Mouse (Mus musculus): Measurements from ENCODE around the gene Tnfsf13b. TPM values are rescaled to one million over a fixed set of nuclear protein-coding genes. Genes with fewer than 3 reads are reported as not detected.

Gene Tnfsf13b
- total and polyA plus RNA-seq, 2 experiments from 2014 or later: 0.30 to 0.33 TPM

DNA sequence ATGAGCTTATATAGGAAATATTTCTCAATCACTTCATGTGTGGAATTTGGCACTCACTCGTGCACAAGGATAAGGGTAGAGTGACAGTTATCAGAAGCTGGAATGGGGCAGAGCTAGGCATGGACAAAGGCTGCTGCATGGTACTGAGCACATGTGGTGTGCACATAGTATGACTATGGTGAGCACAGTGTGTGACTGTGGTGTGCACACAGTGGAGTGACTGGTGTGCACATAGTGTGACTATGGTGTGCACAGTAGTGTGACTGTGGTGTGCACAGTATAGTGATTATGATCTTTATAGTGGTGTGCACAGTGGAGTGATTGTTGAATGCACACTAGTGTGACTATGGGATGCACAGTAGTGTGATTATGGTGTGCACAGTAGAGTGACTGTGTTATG is 39.5 kb downstream of the Tnfsf13b start:
- TF ChIP-seq CTCF (IDR thresholded peaks at IDR 0.05; ENCODE audit: low read depth): no peak
- Histone ChIP-seq H3K4me3 (ENCODE audit: low read depth, low read length) (no peak overlapping the region), H3K9ac (no peak overlapping the region), H3K27me3 (ENCODE audit: insufficient read depth, low read length) (no peaks in the 10 kb centered on the region; the same call in 1 of the 2 replicates), H3K4me2 (ENCODE audit: low read depth) (no peak overlapping the region), H3K4me1 (ENCODE audit: insufficient read depth) (no peaks in the 10 kb centered on the region), H3K27ac (ENCODE audit: low read depth, low read length) (no peak overlapping the region), H3K9me3 (ENCODE audit: low read length) (no peaks in the 10 kb centered on the region), H3K36me3 (ENCODE audit: insufficient read depth) (no peaks in the 10 kb centered on the region)
- DNase-seq (no peak), ATAC-seq (no peak; the same call in 1 of the 2 replicates)
- 80% methylated on average over 1 of the region's 1 CpGs for WGBS

- H3K27ac ChIP-seq (ENCODE audit: low read depth, low read length): no peak overlapping the region
- 73% methylated on average over 8 of the region's 8 CpGs for WGBS
- H3K4me1 ChIP-seq (ENCODE audit: insufficient read depth): peaks cover 6% of the 10 kb centered on the region
- H3K4me2 ChIP-seq (ENCODE audit: low read depth): no peak overlapping the region
- no peak overlapping the region for H3K4me3 ChIP-seq (ENCODE audit: low read depth, low read length)
- no peak for ATAC-seq
- H3K9me3 ChIP-seq (ENCODE audit: low read length): no peaks in the 10 kb centered on the region
- H3K36me3 ChIP-seq (ENCODE audit: insufficient read depth): no peaks in the 10 kb centered on the region
- no peak for TF ChIP-seq CTCF (IDR thresholded peaks at IDR 0.05; ENCODE audit: low read depth)
- peak; percentile 11 for DNase-seq
- no peak overlapping the region for H3K9ac ChIP-seq
- no peaks in the 10 kb centered on the region for H3K27me3 ChIP-seq (ENCODE audit: insufficient read depth, low read length)
These were observed 42.9 kb downstream of the Tnfsf13b start for GRCm38 (mm10) chr8:10049162-10049561.

- Histone ChIP-seq H3K9ac (no peak overlapping the region), H3K9me3 (ENCODE audit: low read length) (no peaks in the 10 kb centered on the region), H3K4me1 (ENCODE audit: insufficient read depth) (peaks cover 6% of the 10 kb centered on the region), H3K4me3 (ENCODE audit: low read depth, low read length) (no peak overlapping the region), H3K27me3 (ENCODE audit: insufficient read depth, low read length) (no peaks in the 10 kb centered on the region), H3K36me3 (ENCODE audit: insufficient read depth) (no peaks in the 10 kb centered on the region), H3K27ac (ENCODE audit: low read depth, low read length) (no peak overlapping the region), H3K4me2 (ENCODE audit: low read depth) (no peak overlapping the region)
- TF ChIP-seq CTCF (IDR thresholded peaks at IDR 0.05; ENCODE audit: low read depth): no peak
- WGBS: 67% methylated on average over 3 of the region's 3 CpGs
- ATAC-seq: no peak
- DNase-seq: no peak
These were observed 45.3 kb downstream of the Tnfsf13b start for GRCm38 (mm10) chr8:10051576-10051975.

GRCm38 (mm10) chr8:10053571-10053990 is 47.3 kb downstream of the Tnfsf13b start:
- peak; percentile 79 for DNase-seq
- no peaks in the 10 kb centered on the region for H3K36me3 ChIP-seq (ENCODE audit: insufficient read depth)
- TF ChIP-seq CTCF (IDR thresholded peaks at IDR 0.05; ENCODE audit: low read depth): peak; percentile 79
- H3K4me1 ChIP-seq (ENCODE audit: insufficient read depth): peaks cover 6% of the 10 kb centered on the region
- H3K27ac ChIP-seq (ENCODE audit: low read depth, low read length): peak overlapping the region; percentile 69
- H3K4me3 ChIP-seq (ENCODE audit: low read depth, low read length): no peak overlapping the region
- ATAC-seq: peak; percentile 92
- H3K9ac ChIP-seq: no peak overlapping the region
- no peaks in the 10 kb centered on the region for H3K27me3 ChIP-seq (ENCODE audit: insufficient read depth, low read length)
- H3K4me2 ChIP-seq (ENCODE audit: low read depth): 0 out of 2 replicates have a peak overlapping the region, but pooled peaks have one; percentile 1
- WGBS: 17% methylated on average over 3 of the region's 3 CpGs
- H3K9me3 ChIP-seq (ENCODE audit: low read length): no peaks in the 10 kb centered on the region

- no peak overlapping the region for H3K4me3 ChIP-seq (ENCODE audit: low read depth, low read length)
- no peaks in the 10 kb centered on the region for H3K4me1 ChIP-seq (ENCODE audit: insufficient read depth)
- TF ChIP-seq CTCF (IDR thresholded peaks at IDR 0.05; ENCODE audit: low read depth): no peak
- no peaks in the 10 kb centered on the region for H3K9me3 ChIP-seq (ENCODE audit: low read length)
- WGBS: 42% methylated on average over 1 of the region's 1 CpGs
- H3K27ac ChIP-seq (ENCODE audit: low read depth, low read length): no peak overlapping the region
- no peaks in the 10 kb centered on the region for H3K36me3 ChIP-seq (ENCODE audit: insufficient read depth)
- H3K4me2 ChIP-seq (ENCODE audit: low read depth): no peak overlapping the region
- H3K9ac ChIP-seq: no peak overlapping the region
- no peaks in the 10 kb centered on the region for H3K27me3 ChIP-seq (ENCODE audit: insufficient read depth, low read length)
- DNase-seq (no peak), ATAC-seq (no peak)
These were observed 54.7 kb downstream of the Tnfsf13b start for GRCm38 (mm10) chr8:10061001-10061400.

- WGBS: 65% methylated on average over 11 of the region's 11 CpGs
- no peaks in the 10 kb centered on the region for H3K9me3 ChIP-seq (ENCODE audit: low read length)
These were observed 60.6 kb downstream of the Tnfsf13b start for GRCm38 (mm10) chr8:10066906-10067305.

DNA sequence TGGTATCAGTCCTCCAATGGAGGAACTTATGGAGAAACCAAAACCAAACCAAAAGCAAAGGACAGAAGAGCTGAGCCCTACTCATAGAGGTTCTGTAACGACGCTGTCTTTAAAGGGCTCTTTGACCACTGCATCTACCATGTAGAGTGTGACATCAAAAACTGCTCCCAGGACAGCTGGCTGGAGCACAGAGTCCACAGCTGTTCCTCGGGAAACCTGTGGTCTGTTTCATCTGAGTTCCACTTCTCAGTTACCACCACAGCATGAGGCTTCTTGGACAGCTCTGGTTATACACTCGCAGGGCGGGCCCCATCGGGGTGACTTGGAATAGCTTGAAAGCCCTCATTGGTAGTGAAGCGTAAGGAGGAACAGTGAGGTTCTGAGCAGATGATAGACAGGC is 61.5 kb downstream of the Tnfsf13b start:
- Histone ChIP-seq H3K36me3 (ENCODE audit: insufficient read depth) (no peaks in the 10 kb centered on the region), H3K27ac (ENCODE audit: low read depth, low read length) (no peak overlapping the region), H3K4me3 (ENCODE audit: low read depth, low read length) (no peak overlapping the region), H3K4me1 (ENCODE audit: insufficient read depth) (no peaks in the 10 kb centered on the region), H3K9me3 (ENCODE audit: low read length) (no peaks in the 10 kb centered on the region), H3K9ac (no peak overlapping the region), H3K27me3 (ENCODE audit: insufficient read depth, low read length) (no peaks in the 10 kb centered on the region), H3K4me2 (ENCODE audit: low read depth) (no peak overlapping the region)
- no peak for TF ChIP-seq CTCF (IDR thresholded peaks at IDR 0.05; ENCODE audit: low read depth)
- WGBS: 82% methylated on average over 7 of the region's 7 CpGs
- ATAC-seq: no peak
- no peak for DNase-seq

More at GRCm38 (mm10) chr8:10066906-10067305, 60.6 kb downstream of the Tnfsf13b start:
- Histone ChIP-seq H3K27me3 (ENCODE audit: insufficient read depth, low read length) (no peaks in the 10 kb centered on the region), H3K4me1 (ENCODE audit: insufficient read depth) (no peaks in the 10 kb centered on the region), H3K9ac (no peak overlapping the region), H3K4me3 (ENCODE audit: low read depth, low read length) (no peak overlapping the region), H3K36me3 (ENCODE audit: insufficient read depth) (no peaks in the 10 kb centered on the region), H3K4me2 (ENCODE audit: low read depth) (no peak overlapping the region), H3K27ac (ENCODE audit: low read depth, low read length) (no peak overlapping the region)
- ATAC-seq (no peak), DNase-seq (no peak)
- TF ChIP-seq CTCF (IDR thresholded peaks at IDR 0.05; ENCODE audit: low read depth): no peak

Data from forebrain, postnatal 0 days (tissue).